Mouse (Mus musculus): ENCODE data around the gene Chchd2.

DNA sequence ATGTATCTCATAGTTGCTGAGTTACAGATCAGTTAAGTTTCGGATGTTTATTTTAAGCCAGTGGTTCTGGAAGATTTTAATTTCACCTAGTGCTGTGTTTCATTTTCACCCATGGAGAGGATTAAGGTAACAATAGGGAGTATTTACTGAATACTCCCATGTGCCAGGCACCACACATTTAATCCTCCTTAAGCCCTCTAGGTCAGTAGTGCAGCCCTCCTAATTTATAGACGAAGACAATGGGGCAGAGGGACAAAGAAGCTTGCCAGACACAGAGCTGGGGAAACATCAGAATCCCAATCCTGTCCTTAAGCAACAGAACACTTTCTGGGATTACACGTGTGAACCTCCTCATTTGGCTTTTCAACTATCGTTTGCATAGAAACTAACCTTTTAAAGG, 49.7 kb upstream of the Chchd2 start:
- TF ChIP-seq EP300 (IDR thresholded peaks at IDR 0.05; ENCODE audit: low read depth) (no peak), CTCF (IDR thresholded peaks at IDR 0.05; ENCODE audit: low read depth) (no peak)
